Mouse (Mus musculus) granulocyte monocyte progenitor cell, adult 5-6 weeks (primary cell): ENCODE results near the gene Rnd3. TPM values are rescaled to one million over a fixed set of nuclear protein-coding genes. Genes with fewer than 3 reads are reported as not detected.

Experiments
- ATAC-seq: replicated peaks from 2 replicates; pipeline ENCODE4 v1.8.0; 2016; ENCODE audit warnings: mild to moderate bottlenecking, moderate TSS enrichment, inconsistent platforms; ENCODE audit not compliant: poor library complexity, severe bottlenecking
- total RNA-seq, 2 experiments: library from RNA; stranded (forward) in 1 of 2; stranded (reverse) in 1 of 2; fragments of 200-712, 200-1000 nt in 1 of 2; fragments of >200 nt in 1 of 2; fragmentation: Nextera tagmentation in 1 of 2; gene quantifications; 2 replicates each; pipeline ENCODE4 v1.2.3; 2014 to 2017

Rnd3 gene
- not detected in 2 replicates for total RNA-seq (2014; fragmentation: Nextera tagmentation)
- total RNA-seq (2017): 0.26 and 1.9 TPM in 2 replicates

GRCm38 (mm10) chr2:51148975-51149374 lies at the start of gene Rnd3:
Rnd3 (minus strand) TSS chr2:51149111.
- ATAC-seq: peak; percentile 77

DNA sequence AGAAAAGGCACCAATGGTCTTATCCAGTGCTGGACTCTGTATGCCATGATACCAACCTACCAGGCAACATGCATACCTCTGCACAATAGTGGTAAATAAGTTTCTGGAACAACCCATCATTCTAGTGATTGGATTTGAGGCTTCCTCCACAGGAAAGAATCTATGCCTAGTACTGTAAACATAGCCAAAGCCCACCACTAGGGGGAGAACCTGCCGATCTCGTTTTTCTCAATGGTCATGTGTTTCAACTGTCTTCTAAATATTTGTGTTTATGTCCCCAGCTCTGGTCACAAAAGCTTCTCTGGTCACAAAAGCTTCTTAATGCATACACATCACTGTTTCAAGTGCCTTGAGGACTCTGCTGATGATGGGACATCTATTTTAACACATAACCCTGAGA lies 43.4 kb upstream of the Rnd3 start:
- ATAC-seq: no peak

GRCm38 (mm10) chr2:51185762-51186161 lies 36.9 kb upstream of the Rnd3 start:
- ATAC-seq: no peak

- no peak for ATAC-seq
Observed at GRCm38 (mm10) chr2:51182990-51183389, 34.1 kb upstream of the Rnd3 start.

DNA sequence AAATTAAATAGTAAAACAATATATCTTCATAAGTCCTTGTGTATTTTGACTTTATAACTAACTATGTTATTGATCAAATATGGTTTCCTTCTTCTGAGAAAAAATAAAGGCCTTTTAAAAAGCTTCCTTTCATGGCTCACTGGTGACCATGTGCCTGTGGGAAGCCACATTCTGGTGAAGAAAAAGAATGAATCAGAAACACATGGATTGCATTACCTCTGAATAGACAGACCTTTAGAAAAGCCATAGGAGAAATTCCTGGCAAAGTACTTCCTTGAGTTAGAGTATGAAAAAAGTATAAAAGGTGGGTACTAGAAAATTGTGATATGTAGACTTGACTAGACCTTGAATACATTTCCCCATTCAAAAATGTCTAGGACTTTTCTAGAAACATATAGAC lies 32.5 kb upstream of the Rnd3 start:
- ATAC-seq: no peak

GRCm38 (mm10) chr2:51179096-51179495 lies 30.2 kb upstream of the Rnd3 start:
- ATAC-seq: no peak

- no peak for ATAC-seq
Observed at GRCm38 (mm10) chr2:51177615-51178014, 28.7 kb upstream of the Rnd3 start.

DNA sequence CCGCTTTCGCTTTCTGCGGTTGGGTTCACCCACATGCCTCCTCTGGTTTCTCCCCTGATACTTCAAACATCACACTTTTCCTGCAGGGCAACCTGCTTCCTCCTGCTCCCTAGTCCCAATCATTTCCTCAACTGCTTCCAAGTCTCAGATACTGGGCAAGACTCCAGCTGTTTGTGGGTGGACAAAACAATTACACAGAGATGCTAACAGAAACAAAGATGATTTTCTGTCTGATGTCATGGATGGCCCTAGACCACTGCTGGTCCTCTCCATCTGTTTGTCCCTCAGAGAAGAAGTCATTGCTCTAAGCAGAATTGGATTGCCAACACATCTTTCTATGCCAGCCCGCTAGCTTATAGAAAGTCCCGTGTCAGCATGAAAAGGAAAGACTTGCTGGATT lies 26.4 kb upstream of the Rnd3 start:
- ATAC-seq: no peak

DNA sequence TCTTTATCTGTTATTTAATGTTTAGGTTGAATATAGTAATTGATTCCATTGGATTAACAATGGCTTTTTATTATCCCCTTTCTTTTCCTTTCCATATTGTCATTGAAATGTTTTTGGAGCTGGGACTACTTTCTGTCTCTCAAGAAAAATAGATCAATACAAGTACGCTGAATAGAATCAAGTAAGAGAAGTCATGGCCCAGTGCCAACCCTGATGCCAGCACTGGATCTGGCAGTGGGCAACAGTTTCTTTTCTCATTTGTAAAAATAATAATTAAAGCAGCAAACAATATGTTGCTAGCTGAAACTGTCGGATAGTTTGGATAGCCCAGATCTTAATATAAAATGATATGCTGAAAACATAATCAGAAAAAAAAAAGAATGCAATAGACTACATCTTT lies 12.2 kb upstream of the Rnd3 start:
- no peak for ATAC-seq

GRCm38 (mm10) chr2:51148454-51148853 lies 457 bp downstream of the Rnd3 start:
- peak; percentile 12; the same call in 1 of the 2 replicates for ATAC-seq

- ATAC-seq: no peak
Observed at GRCm38 (mm10) chr2:51148065-51148407, 875 bp downstream of the Rnd3 start.

DNA sequence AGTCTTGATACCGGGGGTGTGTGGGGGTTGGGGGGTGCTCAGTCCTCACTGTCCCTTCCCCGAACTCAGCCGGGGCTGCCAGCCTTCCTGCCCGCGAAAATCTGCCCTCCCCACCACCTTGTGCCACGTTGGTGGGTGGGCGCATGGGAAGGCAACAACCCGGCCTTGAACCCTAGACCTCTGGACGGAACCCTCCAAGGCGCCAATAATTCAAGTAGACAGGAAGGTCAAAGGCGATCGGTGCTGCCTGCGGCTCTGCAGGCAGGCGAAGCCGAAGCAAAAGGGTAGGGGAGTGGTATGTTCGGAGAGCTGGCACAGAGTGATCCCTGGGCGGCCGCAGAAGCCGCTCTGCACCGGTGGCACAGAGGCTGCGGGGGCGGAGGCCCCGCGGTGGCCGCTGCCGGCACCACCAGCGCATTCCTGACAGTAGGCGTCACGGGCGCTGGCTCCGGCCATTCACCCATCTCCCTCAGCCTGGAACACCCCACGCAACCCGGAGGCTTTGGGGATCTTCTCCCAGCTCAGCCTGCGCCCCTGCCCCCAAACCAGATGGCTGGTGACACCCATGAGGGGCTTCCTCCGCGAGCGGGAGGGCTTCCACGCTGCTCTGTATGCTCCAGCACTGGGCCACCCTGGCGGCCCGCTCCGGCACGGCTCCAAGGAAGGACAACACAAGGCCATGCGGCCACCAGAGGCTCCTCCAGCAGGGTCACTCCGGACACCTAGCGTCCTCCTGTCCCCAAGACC lies 1.4 kb downstream of the Rnd3 start:
- peak; percentile 61 for ATAC-seq

- ATAC-seq: peak; percentile 38
Observed at GRCm38 (mm10) chr2:51146871-51147317, 2.0 kb downstream of the Rnd3 start.

GRCm38 (mm10) chr2:51145838-51146470 lies 3.0 kb downstream of the Rnd3 start:
- no peak for ATAC-seq

GRCm38 (mm10) chr2:51144380-51145120 lies 4.4 kb downstream of the Rnd3 start:
- ATAC-seq: no peak

DNA sequence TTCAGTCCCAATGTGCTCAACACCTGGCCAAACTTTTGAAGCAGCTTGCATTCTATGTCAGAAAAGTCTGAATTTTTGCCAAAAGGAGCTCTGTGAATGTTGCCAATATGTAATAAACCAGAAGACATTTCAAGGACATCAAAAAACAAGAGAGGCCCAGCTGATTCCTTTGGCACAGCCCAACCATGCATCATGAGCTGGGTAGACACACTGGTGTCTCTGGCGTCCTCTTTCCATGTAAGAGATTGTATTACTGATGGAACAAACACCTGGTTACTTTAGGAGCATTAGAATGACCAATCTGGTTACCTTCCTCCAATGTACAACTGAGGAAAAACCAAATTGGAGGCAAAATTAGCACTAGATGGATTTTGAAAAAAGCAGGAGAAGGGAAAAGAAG lies 6.5 kb downstream of the Rnd3 start:
- no peak for ATAC-seq

- ATAC-seq: no peak
Observed at GRCm38 (mm10) chr2:51141345-51141744, 7.6 kb downstream of the Rnd3 start.

- no peak for ATAC-seq
Observed at GRCm38 (mm10) chr2:51140486-51140885, 8.4 kb downstream of the Rnd3 start.

DNA sequence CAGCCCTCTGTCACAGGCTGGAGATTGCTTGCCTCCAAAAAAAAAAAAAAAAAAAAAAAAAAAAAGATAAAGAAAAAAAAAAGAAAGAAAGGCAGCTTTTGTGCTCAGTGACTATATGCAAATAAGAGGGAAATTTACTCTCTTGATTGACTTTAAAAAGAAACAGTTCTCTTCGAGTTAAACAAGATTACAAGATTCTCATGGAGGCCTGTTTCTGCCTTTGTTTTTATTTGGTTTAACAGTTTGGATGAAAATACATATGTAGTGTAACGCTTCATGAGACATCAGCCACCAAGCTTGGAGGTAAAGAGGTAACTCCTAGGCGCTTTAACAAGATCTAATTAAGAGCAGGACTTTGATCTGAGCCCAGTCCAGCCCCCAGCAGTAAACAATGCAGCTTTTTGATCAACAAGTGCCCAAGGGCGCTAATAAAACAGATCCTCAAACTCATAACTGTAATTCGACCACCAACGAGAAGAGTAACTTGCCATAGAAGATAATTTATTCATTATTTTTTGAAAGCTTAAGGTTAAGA lies 8.9 kb downstream of the Rnd3 start:
- no peak for ATAC-seq

DNA sequence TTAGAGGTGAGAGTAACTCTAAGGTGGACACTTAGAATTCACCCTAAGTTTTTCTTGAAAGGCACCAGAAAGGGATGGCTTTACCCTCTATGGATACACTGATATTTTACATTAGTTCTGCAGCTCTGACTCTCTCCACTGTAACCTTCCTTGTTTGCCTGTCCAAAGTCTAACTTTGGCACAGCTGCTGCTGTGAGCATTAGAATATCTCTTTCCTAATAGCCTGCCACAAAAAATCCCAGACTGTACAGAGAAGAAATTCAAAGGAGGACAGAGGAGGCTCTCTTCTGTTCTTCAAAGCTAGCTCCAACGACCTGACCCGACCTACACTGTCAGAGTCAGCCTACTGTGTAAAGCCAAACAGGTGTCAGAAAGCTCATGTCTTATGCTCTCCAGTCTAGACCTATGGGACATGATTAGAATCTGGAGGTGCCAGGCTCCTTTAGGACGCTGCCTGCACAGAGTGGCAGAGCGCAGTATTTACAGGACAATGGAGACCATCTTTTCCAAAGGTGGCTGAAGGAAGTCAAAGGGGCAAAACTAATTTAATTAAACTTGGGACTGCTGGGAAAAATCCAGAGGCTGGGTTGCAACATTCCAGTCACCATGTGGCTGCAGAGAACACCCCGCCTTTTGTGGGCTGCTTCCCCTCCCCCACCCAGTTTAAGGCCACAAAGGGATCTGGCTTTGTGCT lies 9.5 kb downstream of the Rnd3 start:
- no peak for ATAC-seq
